Mouse (Mus musculus) spleen, postnatal 0 days (tissue): ENCODE results near the gene Ghrh. TPM values are rescaled to one million over a fixed set of nuclear protein-coding genes. Genes with fewer than 3 reads are reported as not detected.

Experiments used
- polyA plus RNA-seq: library from polyadenylated mRNA; unstranded; fragments of >200 nt; fragmentation: Nextera tagmentation; extraction: Ambion mirVana; gene quantifications from 2 replicates; pipeline ENCODE4 v1.2.1, GENCODE M21; 2015

Ghrh gene
- polyA plus RNA-seq = 0.57 and 0.72 TPM in 2 replicates

GRCm38 (mm10) chr2:157347361-157348159, at the start of gene Ghrh:
TSS of gene Ghrh (minus strand) at chr2:157347506.

GRCm38 (mm10) chr2:157367184-157367893, 20.0 kb upstream of the Ghrh start, which contains the start of gene Manbal:
TSS of gene Manbal (plus strand) at chr2:157367594.

Other genes with a start within 250 kb of the Ghrh start
- 56.8 and 73.6 TPM in 2 replicates for gene Samhd1, start 212.2 kb downstream of the Ghrh start, polyA plus RNA-seq
- gene Rbl1, start 143.0 kb downstream of the Ghrh start, polyA plus RNA-seq = 25.4 and 28.9 TPM in 2 replicates
- gene Rpn2, start 68.5 kb downstream of the Ghrh start, polyA plus RNA-seq = 124 and 127 TPM in 2 replicates
- 0.24 and 0.48 TPM in 2 replicates for gene Mroh8, start 68.0 kb downstream of the Ghrh start, polyA plus RNA-seq
- 36.0 and 39.4 TPM in 2 replicates for gene Manbal, start 20.1 kb upstream of the Ghrh start, polyA plus RNA-seq
- gene Src, start 70.9 kb upstream of the Ghrh start, polyA plus RNA-seq = 2.9 and 3.8 TPM in 2 replicates
- 168 and 213 TPM in 2 replicates for gene Nnat, start 212.6 kb upstream of the Ghrh start, polyA plus RNA-seq
- gene Blcap, start 223.8 kb upstream of the Ghrh start, polyA plus RNA-seq = 17.3 and 23.2 TPM in 2 replicates